Mouse (Mus musculus) bone marrow macrophage, adult 2 months (primary cell): ENCODE results near the gene Prkar1b. TPM values are rescaled to one million over a fixed set of nuclear protein-coding genes. Genes with fewer than 3 reads are reported as not detected.

Source experiments
- H3K27ac ChIP-seq: 2 replicates; pipeline ENCODE4 v1.5.1; 2012; ENCODE audit warnings: low read depth, low read length; ENCODE audit not compliant: insufficient read depth
- H3K4me1 ChIP-seq: 2 replicates; pipeline ENCODE4 v1.6.1; 2012; ENCODE audit warnings: low read length; ENCODE audit not compliant: control insufficient read depth, insufficient read depth
- H3K4me3 ChIP-seq: 2 replicates; pipeline ENCODE4 v1.5.1; 2012; ENCODE audit warnings: mild to moderate bottlenecking, low read length, moderate library complexity; ENCODE audit not compliant: insufficient read depth
- CTCF ChIP-seq: IDR thresholded peaks from 2 replicates; pipeline ENCODE4 v1.5.1; 2012; ENCODE audit warnings: low read depth, mild to moderate bottlenecking, low read length, moderate library complexity
- POLR2A ChIP-seq: IDR thresholded peaks from 2 replicates; pipeline ENCODE4 v1.6.1; 2012; ENCODE audit warnings: mild to moderate bottlenecking, low read depth, low read length, borderline replicate concordance
- polyA plus RNA-seq: library from polyadenylated mRNA; stranded (reverse); fragments of >200 nt; gene quantifications from 2 replicates; pipeline ENCODE4 v1.2.4, GENCODE M21; 2012; ENCODE audit not compliant: missing spikeins, insufficient read depth, insufficient read length

Prkar1b gene
- polyA plus RNA-seq, 1 experiment, result 2.1 TPM

- TF ChIP-seq CTCF (no peak), POLR2A (no peak)
- H3K27ac ChIP-seq, result no peak overlapping the region
- H3K4me3 ChIP-seq, result no peak overlapping the region
- H3K4me1 ChIP-seq, result peaks cover 86% of the 10 kb centered on the region
Observed at GRCm38 (mm10) chr5:139020595-139020994, 129.2 kb downstream of the Prkar1b start.

- H3K27ac ChIP-seq, result peak overlapping the region; percentile 73
- H3K4me3 ChIP-seq, result no peak overlapping the region
- TF ChIP-seq CTCF, result no peak
- TF ChIP-seq POLR2A, result no peak
Observed at GRCm38 (mm10) chr5:139017371-139018124, 132.3 kb downstream of the Prkar1b start.

GRCm38 (mm10) chr5:139015097-139015496 is 134.7 kb downstream of the Prkar1b start:
- H3K27ac ChIP-seq, result peak overlapping the region; percentile 70

More at GRCm38 (mm10) chr5:139017371-139018124, 132.3 kb downstream of the Prkar1b start:
- peaks cover 80% of the 10 kb centered on the region for H3K4me1 ChIP-seq

GRCm38 (mm10) chr5:139010649-139011048 is 139.2 kb downstream of the Prkar1b start:
- no peak overlapping the region for H3K27ac ChIP-seq
- TF ChIP-seq CTCF (no peak), POLR2A (no peak)
- H3K4me3 ChIP-seq, result no peak overlapping the region
- peaks cover 22% of the 10 kb centered on the region for H3K4me1 ChIP-seq

More at GRCm38 (mm10) chr5:139015097-139015496, 134.7 kb downstream of the Prkar1b start:
- peaks cover 56% of the 10 kb centered on the region for H3K4me1 ChIP-seq
- TF ChIP-seq CTCF (no peak), POLR2A (no peak)
- H3K4me3 ChIP-seq, result no peak overlapping the region

GRCm38 (mm10) chr5:139007141-139007775 is 142.5 kb downstream of the Prkar1b start:
- H3K4me1 ChIP-seq, result no peaks in the 10 kb centered on the region
- TF ChIP-seq POLR2A (no peak), CTCF (no peak)
- H3K27ac ChIP-seq, result no peak overlapping the region
- H3K4me3 ChIP-seq, result no peak overlapping the region

- Histone ChIP-seq H3K4me1 (0 out of 2 replicates have a peak, but pooled peaks cover 2% of the 10 kb centered on the region), H3K27ac (no peak overlapping the region), H3K4me3 (no peak overlapping the region)
- no peak for TF ChIP-seq POLR2A
- no peak for TF ChIP-seq CTCF
Observed at GRCm38 (mm10) chr5:139004588-139004987, 145.2 kb downstream of the Prkar1b start.

GRCm38 (mm10) chr5:138999716-139000115 is 150.1 kb downstream of the Prkar1b start:
- TF ChIP-seq CTCF (no peak), POLR2A (no peak)

GRCm38 (mm10) chr5:138997936-138998580 is 151.7 kb downstream of the Prkar1b start:
- Histone ChIP-seq H3K4me1 (peaks cover 19% of the 10 kb centered on the region), H3K27ac (no peak overlapping the region), H3K4me3 (peak overlapping the region; percentile 61)
- TF ChIP-seq CTCF (no peak), POLR2A (no peak)

More at GRCm38 (mm10) chr5:138999716-139000115, 150.1 kb downstream of the Prkar1b start:
- H3K4me1 ChIP-seq, result peaks cover 19% of the 10 kb centered on the region
- no peak overlapping the region for H3K4me3 ChIP-seq
- no peak overlapping the region for H3K27ac ChIP-seq

- TF ChIP-seq POLR2A (no peak), CTCF (no peak)
- H3K4me3 ChIP-seq, result peak within 1 kb of the TSS; percentile 81
- no peak within 1 kb of the TSS for H3K27ac ChIP-seq
- H3K4me1 ChIP-seq, result peaks cover 21% of the 10 kb centered on the region
Observed at GRCm38 (mm10) chr5:138997171-138997788, 152.5 kb downstream of the Prkar1b start, which contains the start of gene Pdgfa. Pdgfa (minus strand) TSS chr5:138997370.
